Mouse (Mus musculus) gastrocnemius, adult 8-10 months (tissue): ENCODE data around the gene Ptma. TPM values are rescaled to one million over a fixed set of nuclear protein-coding genes. Genes with fewer than 3 reads are reported as not detected.

Experiments used
- DNase-seq, 2 experiments: peaks; one replicate each; pipeline ENCODE4 v3.0.0; 2022; ENCODE audit warnings: low spot score in 2 of 2
- total RNA-seq, 4 experiments: library from RNA; stranded (reverse); gene quantifications; 2 replicates each; pipeline ENCODE4 v1.2.4; 2022

Ptma gene
- total RNA-seq, 4 experiments from 2014 or later: 50.9 to 76.9 (median 67.7) TPM

GRCm38 (mm10) chr1:86515715-86516410 lies 10.7 kb upstream of the Ptma start:
- DNase-seq: no peak

GRCm38 (mm10) chr1:86517076-86517475 lies 9.4 kb upstream of the Ptma start:
- no peak for DNase-seq

- DNase-seq: no peak
Measured at GRCm38 (mm10) chr1:86520361-86520760, 6.2 kb upstream of the Ptma start.

GRCm38 (mm10) chr1:86522286-86522871 lies 4.1 kb upstream of the Ptma start:
- peak in 1 of 2 experiments; percentile 43 for DNase-seq

GRCm38 (mm10) chr1:86523776-86524618 lies 2.5 kb upstream of the Ptma start:
- no peak for DNase-seq

GRCm38 (mm10) chr1:86524619-86525498 lies 1.7 kb upstream of the Ptma start:
- DNase-seq: peak; percentile 99

GRCm38 (mm10) chr1:86525499-86526115 lies 919 bp upstream of the Ptma start:
- DNase-seq: peak; percentile 65 to 76

GRCm38 (mm10) chr1:86526789-86527598 lies 468 bp downstream of the Ptma start:
- no peak for DNase-seq

- DNase-seq: peak; percentile 87 to 90
Measured at GRCm38 (mm10) chr1:86527599-86528486, 1.3 kb downstream of the Ptma start.

GRCm38 (mm10) chr1:86528571-86529180 lies 2.1 kb downstream of the Ptma start:
- DNase-seq: no peak

- no peak for DNase-seq
Measured at GRCm38 (mm10) chr1:86529590-86529989, 3.1 kb downstream of the Ptma start.

- no peak for DNase-seq
Measured at GRCm38 (mm10) chr1:86530871-86531546, 4.5 kb downstream of the Ptma start.

GRCm38 (mm10) chr1:86531547-86532321 lies 5.2 kb downstream of the Ptma start:
- no peak for DNase-seq

- DNase-seq: peak; percentile 84 to 88
Measured at GRCm38 (mm10) chr1:86532362-86533051, 6.0 kb downstream of the Ptma start.

- DNase-seq: no peak
Measured at GRCm38 (mm10) chr1:86533411-86534130, 7.0 kb downstream of the Ptma start.

GRCm38 (mm10) chr1:86538383-86538782 lies 11.9 kb downstream of the Ptma start:
- no peak for DNase-seq
